Mouse (Mus musculus) CH12.LX (cell line): ENCODE measurements around the gene Copb1. TPM values are rescaled to one million over a fixed set of nuclear protein-coding genes. Genes with fewer than 3 reads are reported as not detected.

Source experiments
- DNase-seq: peaks from one replicate; pipeline ENCODE4 v3.0.0-alpha.2; 2013; ENCODE audit errors: extremely low read depth
- H3K27ac ChIP-seq: 2 replicates; pipeline ENCODE4 v1.5.1; 2012; ENCODE audit warnings: low read depth, mild to moderate bottlenecking, control low read depth, moderate library complexity; ENCODE audit not compliant: insufficient read depth
- H3K27me3 ChIP-seq: replicated peaks from 2 replicates; pipeline ENCODE3; 2012; ENCODE audit warnings: inconsistent platforms
- H3K36me3 ChIP-seq, 2 experiments: replicated peaks in 1 of 2; 2 replicates each; pipeline versions ENCODE3 to v1.6.1; 2012; ENCODE audit warnings: inconsistent platforms in 1 of 2, low read length in 1 of 2, mild to moderate bottlenecking in 1 of 2, mixed read lengths in 1 of 2, moderate library complexity in 1 of 2; ENCODE audit not compliant: control insufficient read depth in 1 of 2, insufficient read depth in 1 of 2
- H3K4me1 ChIP-seq, 2 experiments: 2 replicates each; pipeline ENCODE4 v1.6.1; 2012; ENCODE audit warnings: inconsistent platforms in 1 of 2, moderate library complexity in 1 of 2; ENCODE audit not compliant: insufficient read depth in 2 of 2, control insufficient read depth in 1 of 2
- H3K4me2 ChIP-seq: 2 replicates; pipeline ENCODE4 v1.6.1; 2012; ENCODE audit warnings: low read depth, mild to moderate bottlenecking, control low read depth; ENCODE audit not compliant: poor library complexity, insufficient read depth, severe bottlenecking
- H3K4me3 ChIP-seq, 3 experiments: fragments of 150-350 bp in 1 of 3; sonication (generic) in 1 of 3; replicated peaks in 1 of 3; 2 replicates each; pipeline versions ENCODE3 to v1.5.1; 2011 to 2012; ENCODE audit warnings: low read depth in 2 of 3, low read length in 2 of 3, mild to moderate bottlenecking in 2 of 3, moderate library complexity in 2 of 3, control low read depth in 1 of 3, improper control_type of control experiment in 1 of 3, inconsistent platforms in 1 of 3, mixed read lengths in 1 of 3; ENCODE audit not compliant: poor library complexity in 1 of 3
- H3K79me2 ChIP-seq: replicated peaks from 2 replicates; pipeline ENCODE4 v1.6.1; 2012; ENCODE audit warnings: mild to moderate bottlenecking, moderate library complexity; ENCODE audit not compliant: control insufficient read depth, poor library complexity, insufficient read depth, severe bottlenecking; ENCODE audit errors: extremely low read depth
- H3K9ac ChIP-seq: 2 replicates; pipeline ENCODE4 v1.6.1; 2012; ENCODE audit warnings: low read depth, mild to moderate bottlenecking, control low read depth, moderate library complexity; ENCODE audit not compliant: insufficient read depth
- H3K9me3 ChIP-seq: replicated peaks from 2 replicates; pipeline ENCODE3; 2012; ENCODE audit warnings: low read length, inconsistent platforms, mixed read lengths
- BHLHE40 ChIP-seq: IDR thresholded peaks from 2 replicates; pipeline ENCODE4 v1.6.1; 2011; ENCODE audit warnings: mild to moderate bottlenecking, low read depth, low read length, improper control_type of control experiment
- CHD1 ChIP-seq: IDR thresholded peaks from 2 replicates; pipeline ENCODE4 v1.6.1; 2012; ENCODE audit warnings: low read depth, low read length, improper control_type of control experiment, inconsistent platforms
- CTCF ChIP-seq, 2 experiments: IDR thresholded peaks in 1 of 2; conservative IDR thresholded peaks in 1 of 2; 2 replicates each; pipeline ENCODE4 v1.5.1; 2011 to 2012; ENCODE audit warnings: low read depth in 2 of 2, low read length in 2 of 2, improper control_type of control experiment in 1 of 2, inconsistent platforms in 1 of 2, mild to moderate bottlenecking in 1 of 2, moderate library complexity in 1 of 2
- E2F4 ChIP-seq: IDR thresholded peaks from 2 replicates; pipeline ENCODE4 v1.6.1; 2011; ENCODE audit warnings: low read depth, low read length, improper control_type of control experiment; ENCODE audit not compliant: insufficient replicate concordance
- ELF1 ChIP-seq: IDR thresholded peaks from 2 replicates; pipeline ENCODE4 v1.6.1; 2014; ENCODE audit warnings: low read depth, mild to moderate bottlenecking, inconsistent platforms, low read length, improper control_type of control experiment
- JUN ChIP-seq: IDR thresholded peaks from 2 replicates; pipeline ENCODE4 v1.6.1; 2011; ENCODE audit warnings: low read depth, mild to moderate bottlenecking, low read length, improper control_type of control experiment, moderate library complexity; ENCODE audit not compliant: insufficient read depth
- JUND ChIP-seq: conservative IDR thresholded peaks from 2 replicates; pipeline ENCODE4 v1.6.1; 2011; ENCODE audit warnings: low read depth, low read length, improper control_type of control experiment
- KAT2A ChIP-seq: IDR thresholded peaks from 2 replicates; pipeline ENCODE4 v1.6.1; 2012; ENCODE audit warnings: low read length, improper control_type of control experiment, inconsistent platforms; ENCODE audit not compliant: insufficient replicate concordance
- MAFK ChIP-seq: IDR thresholded peaks from 2 replicates; pipeline ENCODE4 v1.6.1; 2011; ENCODE audit warnings: low read length, improper control_type of control experiment; ENCODE audit not compliant: insufficient replicate concordance
- MAX ChIP-seq: IDR thresholded peaks from 2 replicates; pipeline ENCODE4 v1.6.1; 2011; ENCODE audit warnings: low read length, improper control_type of control experiment
- MEF2A ChIP-seq: IDR thresholded peaks from 2 replicates; pipeline ENCODE4 v1.6.1; 2014; ENCODE audit warnings: low read depth, mild to moderate bottlenecking, inconsistent platforms, low read length, improper control_type of control experiment, borderline replicate concordance
- NRF1 ChIP-seq: IDR thresholded peaks from 2 replicates; pipeline ENCODE4 v1.6.1; 2014; ENCODE audit warnings: low read depth, mild to moderate bottlenecking, inconsistent platforms, low read length, improper control_type of control experiment, moderate library complexity
- PAX5 ChIP-seq: IDR thresholded peaks from 2 replicates; pipeline ENCODE4 v1.6.1; 2012; ENCODE audit warnings: low read length, inconsistent platforms, mixed read lengths
- POLR2A ChIP-seq: IDR thresholded peaks from 2 replicates; pipeline ENCODE4 v1.6.1; 2011; ENCODE audit warnings: low read depth, mild to moderate bottlenecking, improper control_type of control experiment, low read length
- POLR2AphosphoS2 ChIP-seq: IDR thresholded peaks from 2 replicates; pipeline ENCODE4 v1.6.1; 2011; ENCODE audit warnings: low read depth, low read length, improper control_type of control experiment
- RAD21 ChIP-seq: IDR thresholded peaks from 2 replicates; pipeline ENCODE4 v1.6.1; 2011; ENCODE audit warnings: low read depth, mild to moderate bottlenecking, low read length, improper control_type of control experiment, moderate library complexity
- RCOR1 ChIP-seq: conservative IDR thresholded peaks from 2 replicates; pipeline ENCODE4 v1.6.1; 2012; ENCODE audit warnings: low read depth, mild to moderate bottlenecking, inconsistent platforms, low read length, improper control_type of control experiment
- SMC3 ChIP-seq: IDR thresholded peaks from 2 replicates; pipeline ENCODE4 v1.6.1; 2011; ENCODE audit warnings: low read depth, low read length, improper control_type of control experiment
- TBP ChIP-seq: conservative IDR thresholded peaks from 2 replicates; pipeline ENCODE4 v1.6.1; 2011; ENCODE audit warnings: low read depth, low read length, improper control_type of control experiment
- TCF12 ChIP-seq: IDR thresholded peaks from 2 replicates; pipeline ENCODE4 v1.6.1; 2014; ENCODE audit warnings: low read depth, mild to moderate bottlenecking, inconsistent platforms, low read length, improper control_type of control experiment
- UBTF ChIP-seq: IDR thresholded peaks from 2 replicates; pipeline ENCODE4 v1.6.1; 2012; ENCODE audit warnings: low read depth, mild to moderate bottlenecking, inconsistent platforms, low read length, improper control_type of control experiment, moderate library complexity
- USF1 ChIP-seq: IDR thresholded peaks from 2 replicates; pipeline ENCODE4 v1.6.1; 2014; ENCODE audit warnings: low read depth, mild to moderate bottlenecking, inconsistent platforms, low read length, improper control_type of control experiment
- USF2 ChIP-seq: conservative IDR thresholded peaks from 2 replicates; pipeline ENCODE4 v1.6.1; 2011; ENCODE audit warnings: low read depth, low read length, improper control_type of control experiment
- ZC3H11A ChIP-seq: IDR thresholded peaks from 2 replicates; pipeline ENCODE4 v1.6.1; 2012; ENCODE audit warnings: low read depth, mild to moderate bottlenecking, inconsistent platforms, low read length, improper control_type of control experiment
- ZNF384 ChIP-seq: IDR thresholded peaks from 2 replicates; pipeline ENCODE4 v1.6.1; 2012; ENCODE audit warnings: low read depth, low read length, improper control_type of control experiment, inconsistent platforms
- dilution Hi-C: fragments of 300-500 bp; cut with MboI; formaldehyde crosslinking; loops from 2 replicates; pipeline ENCODE4 v1.14.3; 2020; ENCODE audit warnings: low sequenced_read_pairs; ENCODE audit not compliant: extremely low pct_unique_long_range_greater_than_20kb, extremely low pct_ligation_motif_present
- in situ Hi-C: fragments of 300-500 bp; cut with MboI; formaldehyde crosslinking; loops from 3 replicates; pipeline ENCODE4 v1.14.3; 2019; ENCODE audit warnings: low sequenced_read_pairs, low pct_ligation_motif_present, low pct_unique_long_range_greater_than_20kb, mixed read lengths
- polyA plus RNA-seq: library from polyadenylated mRNA; unstranded; fragments of >175 nt; gene quantifications from 2 replicates; pipeline ENCODE4 v1.2.1, GENCODE M21; 2012; ENCODE audit warnings: low read depth; ENCODE audit not compliant: insufficient read length
- total RNA-seq, 2 experiments: library from RNA; depleted of rRNA; stranded (reverse); fragments of 300-350 nt in 1 of 2; fragments of >200 nt in 1 of 2; gene quantifications; 2 replicates each; pipeline ENCODE4 v1.2.3; 2012 to 2014

Gene Copb1
- total and polyA plus RNA-seq, 3 experiments, result 71.0 to 154 (median 114) TPM

GRCm38 (mm10) chr7:114214385-114214784 lies 40.1 kb downstream of the Copb1 start:
- H3K4me1 ChIP-seq, result no peaks in the 10 kb centered on the region
- dilution Hi-C loops, result no loop called here
- H3K27me3 ChIP-seq, result no peaks in the 10 kb centered on the region
- H3K79me2 ChIP-seq, result no peaks in the 10 kb centered on the region
- TF ChIP-seq E2F4 (no peak), ELF1 (no peak), NRF1 (no peak), PAX5 (no peak), USF2 (no peak), ZC3H11A (no peak), TCF12 (no peak), CHD1 (no peak), MAFK (no peak)
- no peak overlapping the region for H3K4me3 ChIP-seq
- peaks cover 34 to 59% of the 10 kb centered on the region in 2 experiments for H3K36me3 ChIP-seq
- no peak overlapping the region for H3K27ac ChIP-seq
- no peak overlapping the region for H3K4me2 ChIP-seq
- no peak for DNase-seq
- no peaks in the 10 kb centered on the region for H3K9me3 ChIP-seq
- in situ Hi-C loops, result loop anchor here (5.0 kb wide), 1 partner anchor 147 kb away; no protein-coding TSS in a partner anchor
- H3K9ac ChIP-seq, result no peak overlapping the region

- Histone ChIP-seq H3K9me3 (no peaks in the 10 kb centered on the region), H3K27ac (no peak overlapping the region), H3K4me1 (no peaks in the 10 kb centered on the region), H3K27me3 (no peaks in the 10 kb centered on the region), H3K36me3 (peaks cover 33 to 60% of the 10 kb centered on the region in 2 experiments), H3K4me2 (no peak overlapping the region), H3K9ac (no peak overlapping the region), H3K4me3 (no peak overlapping the region), H3K79me2 (no peaks in the 10 kb centered on the region)
- in situ Hi-C loops, result loop anchor here (5.0 kb wide), 1 partner anchor 146 kb away; no protein-coding TSS in a partner anchor
- DNase-seq, result peak; percentile 46
- dilution Hi-C loops, result no loop called here
- TF ChIP-seq SMC3, result peak; percentile 61
- peak in 1 of 2 experiments; percentile 67; a peak in 2 of 4 replicates for TF ChIP-seq CTCF (conservative IDR thresholded peaks at IDR 0.05 in 1 of 2, IDR thresholded peaks at IDR 0.05 in 1 of 2; ENCODE audit: low read depth in 2 of 2, low read length in 2 of 2)
- TF ChIP-seq RCOR1, result no peak
- TF ChIP-seq TBP, result no peak
- TF ChIP-seq TCF12, result no peak
- peak; percentile 60 for TF ChIP-seq RAD21
- TF ChIP-seq PAX5, result no peak
Measured at GRCm38 (mm10) chr7:114213537-114213936, 41.0 kb downstream of the Copb1 start.

GRCm38 (mm10) chr7:114210618-114211017 lies 43.9 kb downstream of the Copb1 start:
- in situ Hi-C loops, result loop anchor here (5.0 kb wide), 1 partner anchor 143 kb away; no protein-coding TSS in a partner anchor
- H3K9me3 ChIP-seq, result no peaks in the 10 kb centered on the region
- H3K4me3 ChIP-seq, result no peak overlapping the region
- no peaks in the 10 kb centered on the region for H3K27me3 ChIP-seq
- DNase-seq, result no peak
- H3K9ac ChIP-seq, result no peak overlapping the region
- no peaks in the 10 kb centered on the region for H3K4me1 ChIP-seq
- H3K4me2 ChIP-seq, result no peak overlapping the region
- TF ChIP-seq MEF2A (no peak), MAX (no peak), NRF1 (no peak), UBTF (no peak), POLR2A (no peak), CTCF (conservative IDR thresholded peaks at IDR 0.05 in 1 of 2, IDR thresholded peaks at IDR 0.05 in 1 of 2; ENCODE audit: low read depth in 2 of 2, low read length in 2 of 2) (no peak), ZNF384 (no peak), TBP (no peak), E2F4 (no peak), KAT2A (no peak), JUND (no peak), USF1 (no peak), SMC3 (no peak), RCOR1 (no peak), BHLHE40 (no peak), ELF1 (no peak), JUN (no peak), POLR2AphosphoS2 (no peak)
- TF ChIP-seq, all 38 proteins: peak for 0
- dilution Hi-C loops, result no loop called here
- Histone ChIP-seq H3K27ac (no peak overlapping the region), H3K36me3 (peaks cover 21 to 39% of the 10 kb centered on the region in 2 experiments), H3K79me2 (no peaks in the 10 kb centered on the region)
